Mouse (Mus musculus): ENCODE results near the gene Olfr31. TPM values are rescaled to one million over a fixed set of nuclear protein-coding genes. Genes with fewer than 3 reads are reported as not detected.
A peak's percentile ranks its signal among the peaks of the same experiment; 100 is the strongest.

Olfr31 gene
- total and polyA plus RNA-seq, 3 experiments = 0.09 TPM; not detected in 2

- TF ChIP-seq RCOR1 (conservative IDR thresholded peaks at IDR 0.05; ENCODE audit: low read depth, low read length) (no peak), ZNF384 (IDR thresholded peaks at IDR 0.05; ENCODE audit: low read depth, low read length) (no peak), ELF1 (IDR thresholded peaks at IDR 0.05; ENCODE audit: low read depth, low read length) (no peak), KAT2A (IDR thresholded peaks at IDR 0.05; ENCODE audit: insufficient replicate concordance, low read length) (no peak), MYC (IDR thresholded peaks at IDR 0.05; ENCODE audit: low read depth, low read length) (no peak), POLR2AphosphoS2 (IDR thresholded peaks at IDR 0.05; ENCODE audit: low read depth, low read length) (no peak), ETS1 (conservative IDR thresholded peaks at IDR 0.05; ENCODE audit: low read depth, low read length) (no peak)
Measured at GRCm38 (mm10) chr14:14345113-14345871, 22.7 kb downstream of the Olfr31 start (continued).

GRCm38 (mm10) chr14:14345948-14346812 lies 23.6 kb downstream of the Olfr31 start, which contains the start of gene Il3ra:
Il3ra (plus strand) TSS chr14:14346275.
- Histone ChIP-seq H3K9ac (ENCODE audit: insufficient read depth, low read depth) (no peak within 1 kb of the TSS), H3K4me1 (ENCODE audit: control insufficient read depth in 1 of 2, insufficient read depth in 2 of 2) (peaks cover 0 to 3% of the 10 kb centered on the region in 2 experiments; a peak in 1 of 4 replicates), H3K9me3 (replicated peaks; ENCODE audit: low read length) (peaks cover 50% of the 10 kb centered on the region), H3K79me2 (replicated peaks; ENCODE audit: control insufficient read depth, extremely low read depth, insufficient read depth, poor library complexity, severe bottlenecking) (no peaks in the 10 kb centered on the region), H3K27ac (ENCODE audit: insufficient read depth, low read depth) (peak within 1 kb of the TSS; percentile 40), H3K27me3 (replicated peaks) (no peaks in the 10 kb centered on the region), H3K4me3 (replicated peaks in 1 of 3; ENCODE audit: low read depth in 2 of 3, low read length in 2 of 3, poor library complexity in 1 of 3) (peak within 1 kb of the TSS; percentile 50 to 67 (median 60)), H3K4me2 (ENCODE audit: insufficient read depth, low read depth, poor library complexity, severe bottlenecking) (no peak within 1 kb of the TSS), H3K36me3 (replicated peaks in 1 of 2; ENCODE audit: control insufficient read depth in 1 of 2, insufficient read depth in 1 of 2, low read length in 1 of 2) (peaks cover 0 to 10% of the 10 kb centered on the region in 2 experiments)
- DNase-seq (ENCODE audit: extremely low read depth) = peak; percentile 71
- TF ChIP-seq MAZ (IDR thresholded peaks at IDR 0.05; ENCODE audit: low read depth, low read length) (no peak), SIN3A (IDR thresholded peaks at IDR 0.05; ENCODE audit: low read length) (no peak), TBP (conservative IDR thresholded peaks at IDR 0.05; ENCODE audit: low read depth, low read length) (no peak), E2F4 (IDR thresholded peaks at IDR 0.05; ENCODE audit: insufficient replicate concordance, low read depth, low read length) (no peak), TCF12 (IDR thresholded peaks at IDR 0.05; ENCODE audit: low read depth, low read length) (0 out of 2 replicates have a peak, but pooled peaks have one; percentile 2), POLR2A (IDR thresholded peaks at IDR 0.05; ENCODE audit: low read depth, low read length) (no peak), IRF4 (IDR thresholded peaks at IDR 0.05; ENCODE audit: low read depth, low read length) (no peak), BHLHE40 (IDR thresholded peaks at IDR 0.05; ENCODE audit: low read depth, low read length) (peak; percentile 59), ELF1 (IDR thresholded peaks at IDR 0.05; ENCODE audit: low read depth, low read length) (no peak; the same call in 1 of the 2 replicates), USF2 (conservative IDR thresholded peaks at IDR 0.05; ENCODE audit: low read depth, low read length) (no peak), RCOR1 (conservative IDR thresholded peaks at IDR 0.05; ENCODE audit: low read depth, low read length) (no peak), CHD1 (IDR thresholded peaks at IDR 0.05; ENCODE audit: low read depth, low read length) (no peak), MYC (IDR thresholded peaks at IDR 0.05; ENCODE audit: low read depth, low read length) (no peak), ETS1 (conservative IDR thresholded peaks at IDR 0.05; ENCODE audit: low read depth, low read length) (0 out of 2 replicates have a peak, but pooled peaks have one; percentile 8), ZNF384 (IDR thresholded peaks at IDR 0.05; ENCODE audit: low read depth, low read length) (peak; percentile 72)
- in situ Hi-C loops (cut with MboI; ENCODE audit: low pct_ligation_motif_present, low pct_unique_long_range_greater_than_20kb, low sequenced_read_pairs) = no loop called here
- dilution Hi-C loops (cut with MboI; ENCODE audit: extremely low pct_ligation_motif_present, extremely low pct_unique_long_range_greater_than_20kb, low sequenced_read_pairs) = no loop called here
